8 mouse cellular contexts compared by ENCODE assay signal in the genomic region with DNA sequence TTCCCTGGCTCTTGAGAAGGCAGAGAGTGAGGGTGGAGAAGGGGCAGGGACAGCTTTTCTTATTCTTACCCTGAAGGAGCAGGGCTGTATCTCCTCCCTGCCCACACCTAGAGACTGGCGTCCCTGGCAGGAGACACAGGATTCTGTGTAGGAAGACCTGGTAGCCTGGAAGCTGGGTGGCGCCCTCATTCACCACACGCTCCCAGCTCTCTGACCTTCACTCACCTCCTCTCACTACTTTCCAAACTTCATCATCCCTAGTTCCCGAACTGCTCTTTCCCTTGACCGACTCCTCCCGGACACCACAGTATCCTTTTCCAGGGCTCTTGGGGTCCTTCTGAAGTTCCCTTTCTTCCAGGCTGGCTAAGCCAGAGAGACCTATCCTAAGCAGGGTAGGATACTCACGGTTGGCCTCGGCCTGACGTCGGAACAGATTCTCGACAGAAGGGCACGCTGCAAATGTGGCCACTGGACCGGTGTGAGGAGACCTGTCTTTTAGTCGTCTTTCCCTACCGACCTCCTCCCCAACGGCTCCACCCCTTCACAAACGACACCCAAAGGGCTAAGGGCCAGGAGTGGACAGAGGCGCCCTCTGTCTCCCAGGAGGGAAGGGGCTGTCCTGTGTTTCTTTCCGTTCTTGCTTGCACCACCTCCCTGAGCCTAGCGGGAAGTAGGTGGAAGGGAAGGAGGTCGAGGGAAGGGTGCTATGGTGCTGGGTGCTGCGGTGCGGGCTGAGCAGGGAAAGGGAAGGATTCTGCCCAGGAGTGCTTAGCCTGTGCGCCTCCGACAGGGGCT. TPM values are rescaled to one million over a fixed set of nuclear protein-coding genes. Genes with fewer than 3 reads are reported as not detected.
A peak's percentile ranks its signal among the peaks of the same experiment; 100 is the strongest.
DNase-seq lines count a peak whose midpoint lies in the region; ATAC-seq and TF ChIP-seq lines count a peak whose summit lies in the region.

A gene (minus strand): TSS at position 597 of the 795 bp plus-strand sequence.
A gene (plus strand): TSS at position 640 of the 795 bp plus-strand sequence.

- H3K9me3 ChIP-seq in hindbrain, embryonic 14.5 days (ENCODE audit: control insufficient read depth, low read length): no peaks in the 10 kb centered on the region

- peak within 1 kb of the TSS; percentile 44 for H3K9ac ChIP-seq in hindbrain, embryonic 14.5 days

- peak within 1 kb of the TSS; percentile 74 for H3K4me3 ChIP-seq in gastrocnemius, adult 2 months
- peak within 1 kb of the TSS; percentile 25 for H3K4me3 ChIP-seq in hindbrain, embryonic 14.5 days (replicated peaks; ENCODE audit: low read length)

- peak within 1 kb of the TSS; percentile 91 for H3K27ac ChIP-seq in gastrocnemius, adult 2 months
- H3K27ac ChIP-seq in hindbrain, embryonic 14.5 days: no peak within 1 kb of the TSS

- H3K36me3 ChIP-seq in hindbrain, embryonic 14.5 days (replicated peaks; ENCODE audit: control insufficient read depth, insufficient read depth): no peaks in the 10 kb centered on the region

- peak; percentile 21; the same call in 1 of the 2 replicates for ATAC-seq in hindbrain, embryonic 14.5 days (ENCODE audit: low FRiP score)

- WGBS in hindbrain, embryonic 14.5 days: 6% methylated on average over 25 of the region's 25 CpGs

- peak; percentile 47 for TF ChIP-seq CTCF in gastrocnemius, adult 2 months (IDR thresholded peaks at IDR 0.05)

- peaks cover 28% of the 10 kb centered on the region for H3K27me3 ChIP-seq in hindbrain, embryonic 14.5 days (ENCODE audit: control insufficient read depth, insufficient read depth, low read length)

- DNase-seq in frontal cortex, adult 2 months (ENCODE audit: extremely low spot score in 1 of 2, low spot score in 1 of 2): no peak
- no peak for DNase-seq in frontal cortex, postnatal 14 days (ENCODE audit: low spot score in 2 of 2)
- DNase-seq in c-Kit-positive CD71-negative TER-119-negative erythroid progenitor cells, embryonic 14.5 days (ENCODE audit: low read depth): peak; percentile 33
- DNase-seq in gastrocnemius, adult 2 months: peak; percentile 87
- no peak for DNase-seq in hindbrain, embryonic 14.5 days (ENCODE audit: low spot score)
- DNase-seq in layer of hippocampus, postnatal 36 days: peak; percentile 40 to 44
- DNase-seq in lung, postnatal 36 days: peak; percentile 90
- DNase-seq in skeletal muscle tissue, adult 2 months (ENCODE audit: low read depth, low spot score): peak; percentile 80

- peaks cover 11% of the 10 kb centered on the region for H3K4me1 ChIP-seq in hindbrain, embryonic 14.5 days (replicated peaks; ENCODE audit: control insufficient read depth, insufficient read depth, low read length)

- intact Hi-C loops in gastrocnemius, adult 2 months (cut with DNase I): loop anchor here (5.0 kb wide), 1 partner anchor 103 kb away; no protein-coding TSS in a partner anchor

- H3K4me2 ChIP-seq in hindbrain, embryonic 14.5 days (replicated peaks): peak within 1 kb of the TSS; percentile 61

RNA-seq across cellular contexts. Expression of the first gene that starts in this region (rescaled TPM):
- polyA plus RNA-seq in frontal cortex, adult 2 months (2012; rRNA removed): 307 and 323 TPM in 2 replicates
- total RNA-seq in gastrocnemius, adult 2 months (2021): 100 to 1,000 TPM; 151 to 202 TPM
- 19.8 TPM in 2 replicates for polyA plus RNA-seq in hindbrain, embryonic 14.5 days (2014; fragmentation: Nextera tagmentation; extraction: Ambion mirVana)
- total RNA-seq in layer of hippocampus, postnatal 36 days (2021): 10 to 100 TPM; 95.5 to 98.7 TPM

RNA-seq across cellular contexts. Expression of the second gene that starts in this region (rescaled TPM):
- polyA plus RNA-seq in frontal cortex, adult 2 months (2012; rRNA removed): 62.0 and 66.7 TPM in 2 replicates
- 10 to 100 TPM; 11.9 to 15.5 TPM for total RNA-seq in gastrocnemius, adult 2 months (2021)
- polyA plus RNA-seq in hindbrain, embryonic 14.5 days (2014; fragmentation: Nextera tagmentation; extraction: Ambion mirVana): 11.9 TPM in 2 replicates
- 10 to 100 TPM; 21.1 to 26.4 TPM for total RNA-seq in layer of hippocampus, postnatal 36 days (2021)

Comparison
In these comparisons a context has a peak if more than half of its experiments do, and no peak if none do; other contexts are left out.
1. RNA of the first gene that starts in this region (polyA plus RNA-seq): 307 to 323 TPM in frontal cortex, adult 2 months; 19.8 TPM in hindbrain, embryonic 14.5 days; every median in the first group is over 10 times any median in the second.
2. DNase-seq: peak in c-Kit-positive CD71-negative TER-119-negative erythroid progenitor cells, embryonic 14.5 days (single experiment), gastrocnemius, adult 2 months (single experiment), layer of hippocampus, postnatal 36 days (2 of 2), lung, postnatal 36 days (single experiment) and skeletal muscle tissue, adult 2 months (single experiment); none in frontal cortex, adult 2 months (0 of 2), frontal cortex, postnatal 14 days (0 of 2) and hindbrain, embryonic 14.5 days (single experiment).